Mouse (Mus musculus) hindbrain, embryonic 14.5 days (tissue): ENCODE measurements around the gene Actr5. TPM values are rescaled to one million over a fixed set of nuclear protein-coding genes. Genes with fewer than 3 reads are reported as not detected.

Source experiments
- ATAC-seq: fragments of 200-750 bp; cut with Nextera tagmentation; 2 replicates; pipeline ENCODE4 v1.8.0; 2017; ENCODE audit warnings: moderate number of reproducible peaks, mild to moderate bottlenecking, moderate TSS enrichment, moderate library complexity; ENCODE audit not compliant: low FRiP score
- DNase-seq: peaks from one replicate; pipeline ENCODE4 v3.0.0-alpha.2; 2015; ENCODE audit warnings: low spot score
- H3K27ac ChIP-seq: fragments of 300-500 bp; sonication (generic); 2 replicates; pipeline ENCODE4 v1.5.1; 2014; ENCODE audit warnings: mild to moderate bottlenecking, moderate library complexity
- H3K27me3 ChIP-seq: fragments of 300-500 bp; sonication (generic); 2 replicates; pipeline ENCODE4 v1.6.1; 2014; ENCODE audit warnings: mild to moderate bottlenecking, low read length, mixed read lengths; ENCODE audit not compliant: control insufficient read depth, insufficient read depth
- H3K36me3 ChIP-seq: fragments of 300-500 bp; sonication (generic); replicated peaks from 2 replicates; pipeline ENCODE4 v1.6.1; 2014; ENCODE audit not compliant: control insufficient read depth, insufficient read depth
- H3K4me1 ChIP-seq: fragments of 300-500 bp; sonication (generic); replicated peaks from 2 replicates; pipeline ENCODE4 v1.6.1; 2014; ENCODE audit warnings: antibody characterized with exemption, low read length, mixed read lengths; ENCODE audit not compliant: control insufficient read depth, insufficient read depth
- H3K4me2 ChIP-seq: fragments of 300-500 bp; sonication (generic); replicated peaks from 2 replicates; pipeline ENCODE4 v1.6.1; 2014; ENCODE audit warnings: mild to moderate bottlenecking, moderate library complexity
- H3K4me3 ChIP-seq: fragments of 300-500 bp; sonication (generic); replicated peaks from 2 replicates; pipeline ENCODE4 v1.5.1; 2014; ENCODE audit warnings: mild to moderate bottlenecking, low read length
- H3K9ac ChIP-seq: fragments of 300-500 bp; sonication (generic); 2 replicates; pipeline ENCODE4 v1.6.1; 2014
- H3K9me3 ChIP-seq: fragments of 300-500 bp; sonication (generic); 2 replicates; pipeline ENCODE4 v1.6.1; 2016; ENCODE audit warnings: low read length; ENCODE audit not compliant: control insufficient read depth
- WGBS: fragments of 180-500 bp; shearing (Covaris S2); extraction: QIAGEN DNeasy Blood & Tissue Kit; methylation state at CpG from one replicate; pipeline ENCODE4 v1.1.7; 2014; 5-methylcytosine and 5-hydroxymethylcytosine counted together
- polyA plus RNA-seq: library from polyadenylated mRNA; unstranded; fragments of >200 nt; fragmentation: Nextera tagmentation; extraction: Ambion mirVana; gene quantifications from 2 replicates; pipeline ENCODE4 v1.2.1, GENCODE M21; 2014

Actr5 gene
- polyA plus RNA-seq, 1 experiment from 2014 or later = 14.6 TPM

GRCm38 (mm10) chr2:158677946-158678345 lies 53.3 kb downstream of the Actr5 start:
- Histone ChIP-seq H3K9ac (no peak overlapping the region), H3K27ac (no peak overlapping the region), H3K27me3 (no peaks in the 10 kb centered on the region), H3K36me3 (no peaks in the 10 kb centered on the region), H3K4me3 (no peak overlapping the region), H3K4me1 (0 out of 2 replicates have a peak, but pooled peaks cover 4% of the 10 kb centered on the region), H3K4me2 (no peak overlapping the region), H3K9me3 (no peaks in the 10 kb centered on the region)
- DNase-seq = no peak
- 64% methylated on average over 8 of the region's 8 CpGs for WGBS
- no peak for ATAC-seq

GRCm38 (mm10) chr2:158679091-158679490 lies 54.4 kb downstream of the Actr5 start:
- H3K4me2 ChIP-seq = no peak overlapping the region
- DNase-seq (no peak), ATAC-seq (no peak)
- H3K9me3 ChIP-seq = no peaks in the 10 kb centered on the region
- H3K27me3 ChIP-seq = no peaks in the 10 kb centered on the region
- H3K4me3 ChIP-seq = no peak overlapping the region
- 93% methylated on average over 7 of the region's 7 CpGs for WGBS
- no peak overlapping the region for H3K27ac ChIP-seq
- H3K4me1 ChIP-seq = no peaks in the 10 kb centered on the region
- no peaks in the 10 kb centered on the region for H3K36me3 ChIP-seq
- H3K9ac ChIP-seq = no peak overlapping the region

GRCm38 (mm10) chr2:158680357-158680889 lies 55.7 kb downstream of the Actr5 start:
- Histone ChIP-seq H3K4me3 (no peak overlapping the region), H3K9ac (no peak overlapping the region), H3K4me1 (no peaks in the 10 kb centered on the region), H3K9me3 (no peaks in the 10 kb centered on the region), H3K4me2 (no peak overlapping the region), H3K27me3 (no peaks in the 10 kb centered on the region), H3K27ac (no peak overlapping the region), H3K36me3 (no peaks in the 10 kb centered on the region)
- no peak for DNase-seq
- 56% methylated on average over 10 of the region's 10 CpGs for whole genome bisulfite sequencing
- no peak for ATAC-seq

GRCm38 (mm10) chr2:158681714-158682113 lies 57.0 kb downstream of the Actr5 start:
- Histone ChIP-seq H3K27ac (no peak overlapping the region), H3K27me3 (no peaks in the 10 kb centered on the region), H3K9ac (no peak overlapping the region), H3K9me3 (no peaks in the 10 kb centered on the region), H3K4me1 (no peaks in the 10 kb centered on the region), H3K4me2 (no peak overlapping the region), H3K36me3 (no peaks in the 10 kb centered on the region), H3K4me3 (no peak overlapping the region)
- 43% methylated on average over 6 of the region's 6 CpGs for WGBS
- no peak for ATAC-seq
- no peak for DNase-seq

GRCm38 (mm10) chr2:158682344-158683037 lies 57.8 kb downstream of the Actr5 start:
- H3K4me3 ChIP-seq = no peak overlapping the region
- no peak for ATAC-seq
- no peaks in the 10 kb centered on the region for H3K9me3 ChIP-seq
- WGBS = 61% methylated on average over 11 of the region's 11 CpGs
- no peak overlapping the region for H3K27ac ChIP-seq
- H3K27me3 ChIP-seq = no peaks in the 10 kb centered on the region
- DNase-seq = no peak
- no peak overlapping the region for H3K9ac ChIP-seq
- H3K4me1 ChIP-seq = no peaks in the 10 kb centered on the region
- H3K36me3 ChIP-seq = no peaks in the 10 kb centered on the region
- no peak overlapping the region for H3K4me2 ChIP-seq

- DNase-seq (no peak), ATAC-seq (no peak)
- WGBS = 16% methylated on average over 4 of the region's 4 CpGs
- Histone ChIP-seq H3K4me3 (no peak overlapping the region), H3K4me1 (no peaks in the 10 kb centered on the region), H3K9ac (no peak overlapping the region), H3K4me2 (no peak overlapping the region), H3K9me3 (no peaks in the 10 kb centered on the region), H3K27ac (no peak overlapping the region), H3K27me3 (no peaks in the 10 kb centered on the region), H3K36me3 (no peaks in the 10 kb centered on the region)
Observed at GRCm38 (mm10) chr2:158683038-158683413, 58.3 kb downstream of the Actr5 start.

- Histone ChIP-seq H3K27ac (no peak overlapping the region), H3K4me1 (no peaks in the 10 kb centered on the region), H3K36me3 (no peaks in the 10 kb centered on the region), H3K9me3 (no peaks in the 10 kb centered on the region), H3K27me3 (no peaks in the 10 kb centered on the region), H3K9ac (no peak overlapping the region), H3K4me3 (no peak overlapping the region), H3K4me2 (no peak overlapping the region)
- 51% methylated on average over 9 of the region's 9 CpGs for WGBS
- no peak for ATAC-seq
- DNase-seq = no peak
Observed at GRCm38 (mm10) chr2:158684247-158684843, 59.7 kb downstream of the Actr5 start.

- Histone ChIP-seq H3K27ac (no peak overlapping the region), H3K27me3 (no peaks in the 10 kb centered on the region), H3K9ac (no peak overlapping the region), H3K4me2 (no peak overlapping the region), H3K36me3 (no peaks in the 10 kb centered on the region), H3K4me1 (no peaks in the 10 kb centered on the region), H3K4me3 (no peak overlapping the region), H3K9me3 (no peaks in the 10 kb centered on the region)
- WGBS = 81% methylated on average over 3 of the region's 3 CpGs
- no peak for DNase-seq
- ATAC-seq = no peak
Observed at GRCm38 (mm10) chr2:158684910-158685309, 60.2 kb downstream of the Actr5 start.

- Histone ChIP-seq H3K9me3 (no peaks in the 10 kb centered on the region), H3K9ac (no peak overlapping the region), H3K27me3 (no peaks in the 10 kb centered on the region), H3K4me3 (no peak overlapping the region), H3K4me2 (no peak overlapping the region), H3K27ac (no peak overlapping the region), H3K36me3 (no peaks in the 10 kb centered on the region), H3K4me1 (no peaks in the 10 kb centered on the region)
- 51% methylated on average over 2 of the region's 2 CpGs for WGBS
- no peak for ATAC-seq
- no peak for DNase-seq
Observed at GRCm38 (mm10) chr2:158686394-158686793, 61.7 kb downstream of the Actr5 start.
